Mouse (Mus musculus) brain, adult 2 months (tissue): Measurements from ENCODE around the gene Vps45.

Experiments
- DNase-seq: peaks from one replicate; pipeline ENCODE4 v3.0.0; 2011; ENCODE audit warnings: low read depth, low spot score

Gene Vps45

DNA sequence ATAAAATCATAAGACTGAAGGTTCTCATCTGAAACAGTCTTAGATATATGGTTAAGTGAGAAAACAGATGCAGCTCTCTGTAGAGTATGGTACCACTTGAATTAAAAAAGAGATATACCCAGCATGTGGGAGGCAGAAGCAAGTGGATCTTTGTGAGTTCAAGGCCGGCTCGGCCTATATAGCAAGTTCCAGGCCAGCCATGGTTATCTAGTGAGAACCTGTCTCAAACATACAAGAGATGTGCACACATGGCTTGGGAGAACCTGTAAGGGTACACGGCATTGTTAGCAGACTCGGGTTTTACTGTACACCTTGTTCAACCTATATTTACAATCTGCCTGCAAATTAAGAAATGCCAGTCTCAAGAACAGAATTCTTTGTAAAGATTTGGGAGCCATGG lies 19.4 kb downstream of the Vps45 start:
- no peak for DNase-seq

DNA sequence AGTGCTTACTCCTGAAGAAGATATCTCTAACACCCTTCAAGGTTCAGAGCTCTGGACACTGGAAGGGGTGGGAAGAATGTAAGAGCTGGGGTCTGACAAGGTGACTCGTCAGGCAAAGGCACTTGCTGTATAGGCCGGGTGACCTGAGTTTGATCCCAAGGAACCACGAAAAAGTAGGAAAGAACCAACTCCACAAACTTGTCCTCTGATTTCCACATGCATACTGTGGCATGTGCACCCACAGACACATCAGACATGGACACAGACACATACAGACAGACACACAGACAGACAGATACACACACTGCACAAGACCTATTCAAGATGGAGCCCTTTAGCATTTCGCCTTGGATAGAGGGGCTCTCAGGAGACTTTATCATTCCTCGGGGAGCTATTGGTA lies 20.1 kb downstream of the Vps45 start:
- no peak for DNase-seq

DNA sequence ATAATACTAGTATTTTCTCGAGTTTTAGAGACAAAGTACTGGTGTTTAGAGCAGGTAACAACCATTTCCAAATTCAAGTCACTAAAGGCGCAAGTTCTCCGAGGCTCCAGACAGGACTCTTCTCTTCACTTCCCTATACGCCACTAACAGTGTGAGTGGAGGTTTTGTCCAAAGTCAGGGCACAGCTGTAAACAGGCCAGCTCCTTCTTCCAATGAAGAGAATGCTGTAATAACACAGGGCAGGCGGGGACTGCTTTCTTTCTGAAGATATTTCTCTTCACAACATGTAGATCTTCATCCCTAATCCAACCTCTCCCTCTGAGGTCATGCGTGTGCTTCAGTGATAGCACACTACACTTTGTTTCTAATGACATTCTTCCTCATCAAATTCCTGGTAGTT lies 21.5 kb downstream of the Vps45 start:
- no peak for DNase-seq

DNA sequence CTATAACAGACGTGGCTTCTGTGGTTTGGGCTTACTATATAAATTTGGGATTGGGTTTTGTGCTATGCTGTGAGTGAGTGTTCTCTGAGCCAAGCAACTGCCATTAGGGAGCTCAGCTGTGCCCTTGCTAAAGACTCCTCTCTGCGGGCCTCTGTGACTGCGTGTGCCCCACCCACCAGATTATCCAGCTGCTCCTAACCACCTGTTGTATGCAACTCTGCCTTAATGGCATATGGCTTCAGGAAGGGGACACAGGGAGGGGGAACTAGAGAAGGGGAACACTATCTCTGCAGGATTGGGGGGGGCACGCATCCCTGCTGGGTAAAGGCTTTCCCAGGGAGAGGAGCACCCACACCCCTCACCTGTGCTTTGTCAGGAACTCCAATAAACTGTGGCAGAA lies 25.2 kb downstream of the Vps45 start:
- DNase-seq: no peak

DNA sequence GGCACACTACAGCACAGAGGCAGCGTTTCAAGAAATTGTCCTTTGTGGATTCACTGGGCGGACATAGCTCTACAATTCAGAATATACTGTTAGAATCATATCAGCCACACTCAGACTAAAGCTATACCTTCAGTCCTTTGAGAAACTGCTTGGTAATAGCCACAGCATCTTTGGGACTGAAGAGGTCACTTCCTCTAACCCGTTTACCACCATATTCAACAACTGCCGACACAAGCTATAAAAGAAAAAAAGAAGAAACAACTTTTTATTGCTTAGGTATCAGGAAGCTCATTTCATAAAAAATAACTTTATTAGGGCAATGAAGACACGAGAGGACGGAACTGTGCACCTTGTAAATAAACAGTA lies 25.6 kb downstream of the Vps45 start:
- no peak for DNase-seq

DNA sequence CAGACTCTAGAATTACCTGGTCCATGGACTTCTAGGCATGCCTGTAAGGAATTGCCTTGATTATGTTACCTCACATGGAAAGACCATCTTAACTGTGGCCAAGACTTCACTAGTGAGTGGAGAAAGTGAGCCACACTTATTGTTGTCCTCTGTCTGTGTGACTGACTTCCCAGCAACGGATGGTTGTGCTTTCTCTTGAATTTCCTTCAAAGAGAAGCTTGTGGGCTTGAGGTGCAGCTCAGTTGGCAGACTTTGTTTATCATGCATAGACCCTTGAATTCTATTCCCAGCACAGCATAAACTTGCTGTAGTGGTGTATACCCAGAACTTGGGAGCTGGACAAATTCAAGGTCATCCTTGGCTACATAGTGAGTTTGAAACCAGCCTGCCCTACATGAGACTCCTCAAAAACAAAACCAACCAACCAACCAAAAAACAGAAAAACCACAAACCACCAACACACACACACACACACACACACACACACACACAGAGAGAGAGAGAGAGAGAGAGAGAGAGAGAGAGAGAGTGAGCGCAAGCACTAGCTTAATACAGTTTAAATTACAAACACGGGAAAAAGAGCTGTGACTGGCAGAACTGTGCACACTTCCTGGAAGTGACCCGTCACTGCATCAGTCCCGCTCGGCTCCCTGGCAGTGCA lies 26.1 kb downstream of the Vps45 start:
- DNase-seq: no peak

DNA sequence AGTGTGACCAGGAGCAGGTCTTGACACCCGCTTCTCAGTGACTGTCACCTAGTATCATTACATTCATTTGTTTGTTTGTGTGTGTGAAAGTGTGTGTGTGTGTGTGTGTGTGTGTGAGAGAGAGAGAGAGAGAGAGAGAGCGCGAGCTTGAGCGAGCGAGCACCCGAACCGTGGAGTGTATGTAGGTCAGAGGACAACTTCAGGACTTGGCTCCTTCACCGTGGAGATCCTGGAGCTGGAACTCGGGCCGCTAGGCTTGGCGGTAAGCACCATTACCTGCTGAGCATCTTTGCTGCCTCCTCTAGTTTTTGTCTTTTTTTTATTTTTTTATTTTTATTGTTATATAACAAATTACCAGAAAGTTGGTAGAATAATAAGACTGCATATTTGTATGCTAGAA lies 28.5 kb downstream of the Vps45 start:
- peak; percentile 93 for DNase-seq

DNA sequence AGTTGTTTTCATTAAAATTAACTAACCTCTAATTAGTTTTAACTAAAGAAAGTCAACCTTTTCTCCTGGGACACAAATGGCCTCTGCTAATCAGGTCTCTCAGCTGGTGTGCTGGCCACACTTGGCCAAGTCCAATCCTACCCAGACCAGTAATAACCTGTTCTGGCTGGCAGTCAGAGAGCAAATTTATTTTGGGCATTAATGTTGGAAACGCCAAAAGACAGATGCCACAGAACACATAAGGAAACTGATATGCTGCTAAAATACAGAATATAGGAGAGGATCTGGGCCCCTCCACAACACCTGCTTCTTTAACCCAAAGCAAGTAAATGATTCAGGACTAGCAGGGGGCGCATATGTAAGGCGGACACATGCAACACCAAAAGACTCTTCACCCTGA lies 28.9 kb downstream of the Vps45 start:
- DNase-seq: peak; percentile 95

DNA sequence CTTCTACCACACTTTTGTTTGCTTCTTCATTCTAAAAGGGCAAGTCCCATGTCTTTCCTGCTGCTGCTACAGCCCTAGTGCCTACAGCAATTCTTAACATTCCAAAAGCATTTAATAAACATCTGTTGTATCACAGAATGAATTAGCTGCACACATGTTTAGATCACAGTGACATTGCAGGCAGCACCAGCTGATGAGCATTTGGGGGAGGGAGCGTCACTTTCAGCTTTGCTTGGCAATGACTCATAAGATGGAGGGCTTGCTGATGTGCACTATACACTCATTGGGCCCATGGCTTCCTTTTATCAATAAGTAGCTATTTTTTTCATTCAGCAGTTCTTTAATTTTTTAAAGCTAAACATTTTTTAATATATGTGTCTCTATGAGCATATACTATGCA lies 30.4 kb downstream of the Vps45 start:
- DNase-seq: peak; percentile 58

DNA sequence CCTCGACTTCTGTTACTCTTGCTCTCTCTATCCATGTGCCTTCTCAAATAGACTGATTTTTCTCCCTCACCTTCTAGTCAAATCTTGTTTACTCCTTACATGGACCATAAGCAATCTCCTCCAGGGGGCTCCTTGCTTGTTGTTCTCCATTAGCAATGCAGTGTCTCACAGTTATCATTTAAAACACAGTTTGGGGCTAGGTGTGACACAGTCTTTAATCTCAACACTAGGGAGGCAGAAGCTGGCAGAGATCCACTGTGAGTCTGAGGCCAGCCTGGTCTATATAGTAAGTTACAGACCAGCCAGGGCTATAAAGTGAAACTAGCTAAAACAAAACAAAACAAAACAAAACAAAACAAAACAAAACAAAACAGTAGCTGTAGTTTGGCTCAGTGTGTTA lies 31.1 kb downstream of the Vps45 start:
- DNase-seq: no peak

DNA sequence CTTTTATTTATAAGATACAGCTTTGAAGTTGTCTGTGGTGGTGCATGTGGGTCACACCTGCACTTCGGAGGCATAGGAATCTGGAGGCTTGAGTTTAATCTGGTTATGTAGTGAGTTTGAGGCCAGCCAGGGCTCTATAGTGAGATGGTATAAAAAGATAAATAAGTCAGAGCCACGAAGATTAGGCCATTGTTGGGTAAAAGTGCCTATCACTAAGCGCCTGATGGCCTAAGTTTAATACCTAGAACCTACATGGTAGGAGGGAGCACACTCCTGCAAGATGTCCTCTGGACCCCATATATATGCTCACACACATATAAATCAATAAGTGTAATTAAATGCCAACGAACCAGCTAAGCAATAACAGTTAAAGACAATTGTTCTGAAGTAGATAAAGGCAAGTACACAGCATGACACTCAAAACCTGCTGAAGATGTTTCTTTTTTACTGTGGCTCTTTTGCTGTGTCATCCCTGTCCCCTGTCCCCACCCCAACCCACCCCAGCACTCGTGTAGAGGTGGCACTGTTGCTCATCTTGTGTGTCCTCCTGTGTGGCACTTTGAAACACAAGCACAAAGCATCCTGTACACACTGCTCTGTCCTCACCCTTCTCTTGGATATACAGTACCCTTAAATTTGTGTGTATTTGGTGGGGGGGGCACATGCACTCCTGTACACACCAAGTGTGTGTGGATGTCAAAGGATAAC lies 36.7 kb downstream of the Vps45 start:
- no peak for DNase-seq

DNA sequence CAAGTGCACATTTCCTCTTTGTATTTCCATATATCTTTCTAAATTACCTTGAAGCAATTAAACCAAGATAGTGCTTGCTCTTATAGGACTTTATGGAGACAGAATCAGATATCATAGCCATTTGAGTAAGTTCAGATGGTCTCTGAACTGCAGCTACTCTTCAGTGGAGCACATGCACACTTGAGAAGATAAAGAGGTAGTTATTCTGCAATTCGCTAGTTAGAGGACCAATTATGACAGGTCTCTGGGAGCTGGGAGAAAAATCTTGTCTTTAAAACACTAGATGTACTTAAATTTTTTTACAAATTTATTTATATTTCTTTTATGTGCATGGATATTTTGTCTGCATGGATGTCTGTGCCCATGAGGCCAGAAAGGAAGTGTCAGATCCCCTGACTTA lies 37.5 kb downstream of the Vps45 start:
- no peak for DNase-seq

DNA sequence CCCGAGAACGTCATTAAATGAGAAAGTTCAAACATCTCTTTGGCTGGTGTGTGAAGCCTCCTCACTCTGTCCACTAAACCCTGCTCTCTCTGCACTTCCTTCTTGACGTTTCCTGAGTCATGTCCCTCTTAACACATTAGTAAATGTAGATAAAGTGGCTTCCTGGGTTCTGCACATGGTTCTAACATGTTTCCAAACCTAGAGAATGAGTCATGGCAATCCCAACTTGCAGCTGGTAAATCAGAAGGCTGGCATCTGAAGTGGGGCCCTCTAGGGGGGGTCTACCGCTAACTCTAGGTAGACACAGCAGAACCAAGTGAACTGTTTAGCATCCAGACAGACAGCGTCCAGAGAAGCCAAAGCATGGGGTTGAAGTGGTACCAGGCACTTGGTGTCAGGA lies 40.8 kb downstream of the Vps45 start:
- DNase-seq: no peak

DNA sequence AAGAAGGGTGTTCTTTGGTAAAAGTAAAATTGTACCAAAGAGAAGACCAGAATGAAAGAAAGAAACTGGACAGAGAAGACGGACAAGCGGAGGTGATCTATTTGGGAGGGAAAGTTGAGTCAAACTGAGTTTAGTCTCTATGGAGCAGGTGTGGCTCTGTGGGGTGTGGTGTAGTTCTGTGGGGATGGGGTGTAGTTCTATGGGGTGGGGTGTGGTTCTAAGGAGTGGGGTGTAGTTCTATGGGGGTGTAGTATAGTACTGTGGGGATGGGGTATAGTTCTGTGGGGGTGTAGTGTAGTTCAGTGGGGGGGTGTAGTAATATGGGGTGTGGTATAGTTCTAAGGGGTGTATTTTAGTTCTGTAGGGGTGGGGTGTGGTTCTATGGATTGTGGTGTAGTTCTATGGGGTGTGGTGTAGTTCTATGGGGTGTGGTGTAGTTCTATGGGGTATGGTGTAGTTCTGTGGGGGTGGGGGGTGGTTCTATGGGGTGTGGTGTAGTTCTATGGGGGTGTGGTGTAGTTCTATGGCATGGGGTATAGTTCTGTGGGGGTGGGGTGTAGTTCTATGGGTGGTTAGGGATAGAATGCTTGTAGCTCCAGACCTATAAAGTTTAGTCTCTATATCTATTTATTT lies 41.9 kb downstream of the Vps45 start:
- DNase-seq: no peak

DNA sequence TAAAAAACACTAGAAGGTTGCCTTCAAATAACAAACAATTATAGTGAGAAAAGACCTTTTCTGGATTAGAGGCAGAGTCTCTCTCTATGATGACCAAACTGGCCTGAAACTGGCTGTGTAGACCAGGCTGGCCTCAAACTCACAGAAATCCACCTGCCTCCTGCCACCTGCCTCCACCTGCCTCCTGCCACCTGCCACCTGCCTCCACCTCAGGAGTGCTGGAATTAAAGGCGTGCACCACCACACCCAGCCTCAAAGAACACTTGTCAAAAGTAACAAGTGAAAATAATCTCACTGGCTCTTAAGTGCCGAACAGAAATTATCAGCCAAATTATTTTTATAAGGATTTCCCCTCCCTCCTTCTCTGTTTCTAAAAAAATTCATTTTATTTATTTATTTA lies 42.6 kb downstream of the Vps45 start:
- DNase-seq: no peak

DNA sequence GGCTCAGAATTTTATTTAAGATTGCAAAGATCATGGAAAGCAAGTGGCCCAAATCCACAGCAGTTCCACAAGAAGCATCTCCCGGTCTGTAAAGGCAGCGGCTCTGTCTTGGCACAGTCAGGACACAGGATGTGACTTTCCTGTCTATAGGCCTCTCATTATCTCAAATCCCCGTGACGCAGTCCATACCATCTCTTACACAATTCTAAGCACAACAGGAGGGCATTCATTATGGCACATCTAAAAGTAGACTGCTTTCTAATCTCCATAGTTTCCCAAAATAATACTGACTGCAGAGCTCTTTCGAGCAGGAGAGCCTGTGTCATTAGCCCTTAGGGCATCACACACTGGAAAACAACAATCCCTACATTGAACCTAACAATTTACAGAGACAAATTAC lies 45.5 kb downstream of the Vps45 start:
- DNase-seq: peak; percentile 66

DNA sequence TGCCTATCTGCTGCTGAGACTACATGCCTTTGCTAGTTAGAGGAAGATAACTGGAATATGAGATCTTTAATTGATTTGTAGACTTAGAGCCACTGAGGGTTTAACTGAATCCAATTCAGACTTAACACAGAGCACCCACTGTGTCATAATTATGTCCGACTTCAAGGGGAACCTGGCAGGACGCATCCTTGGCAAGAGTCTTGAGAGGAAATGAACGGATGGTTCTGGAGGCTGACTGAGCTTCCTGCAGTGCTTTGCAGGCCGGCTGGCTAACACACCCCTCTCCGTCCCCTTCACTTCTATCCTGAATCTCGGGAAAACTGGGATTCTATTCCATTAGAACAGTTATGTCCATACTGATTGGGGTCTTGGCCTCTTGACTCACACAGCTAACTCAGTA lies 49.8 kb downstream of the Vps45 start:
- peak; percentile 57 for DNase-seq

DNA sequence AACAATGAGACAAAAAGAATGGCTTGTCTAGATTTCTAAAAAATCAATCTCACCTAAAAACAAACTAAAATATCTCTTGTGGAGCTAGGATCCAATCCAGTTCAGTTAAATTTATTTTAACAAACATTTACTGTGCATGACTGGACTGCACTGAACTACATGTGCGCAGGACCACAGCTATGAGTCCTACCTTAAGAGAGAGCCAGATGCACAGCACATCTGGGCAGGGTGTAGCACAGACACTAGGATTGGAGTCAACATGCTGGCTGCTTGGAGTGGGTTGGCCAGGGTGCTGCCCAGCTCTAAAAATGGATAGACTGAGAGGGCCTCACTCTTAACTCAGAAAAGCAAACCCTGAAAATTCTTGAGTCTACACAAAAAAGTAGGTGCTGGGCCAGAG lies 56.7 kb downstream of the Vps45 start:
- DNase-seq: peak; percentile 60

DNA sequence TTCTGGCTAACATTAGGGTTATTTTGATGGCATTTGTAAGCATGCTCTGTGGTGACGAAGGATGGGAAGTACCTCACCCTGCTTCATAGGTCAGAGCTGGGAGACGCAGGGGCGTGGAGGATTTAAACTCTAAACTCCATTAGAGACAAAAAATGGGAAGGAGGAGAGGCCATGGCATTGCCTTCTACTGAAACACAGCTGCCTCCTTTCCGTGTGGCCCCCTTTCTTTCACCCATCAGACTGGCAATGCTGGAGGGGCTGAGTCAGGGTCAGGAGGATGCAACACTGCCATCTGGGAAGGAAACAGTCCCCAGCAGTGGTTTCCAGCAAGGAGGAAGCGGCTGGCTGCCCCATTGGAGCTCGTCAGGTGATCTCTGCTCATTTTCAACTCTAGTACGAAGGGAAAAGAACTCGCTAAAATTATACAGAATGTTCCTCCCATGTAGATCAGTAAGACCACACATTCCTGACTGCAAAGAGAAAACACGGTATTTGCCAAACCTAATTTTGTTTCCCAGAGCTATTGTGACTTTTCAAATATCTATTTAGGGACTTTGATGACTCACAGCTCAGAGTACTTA lies 57.3 kb downstream of the Vps45 start:
- peak; percentile 90 for DNase-seq

DNA sequence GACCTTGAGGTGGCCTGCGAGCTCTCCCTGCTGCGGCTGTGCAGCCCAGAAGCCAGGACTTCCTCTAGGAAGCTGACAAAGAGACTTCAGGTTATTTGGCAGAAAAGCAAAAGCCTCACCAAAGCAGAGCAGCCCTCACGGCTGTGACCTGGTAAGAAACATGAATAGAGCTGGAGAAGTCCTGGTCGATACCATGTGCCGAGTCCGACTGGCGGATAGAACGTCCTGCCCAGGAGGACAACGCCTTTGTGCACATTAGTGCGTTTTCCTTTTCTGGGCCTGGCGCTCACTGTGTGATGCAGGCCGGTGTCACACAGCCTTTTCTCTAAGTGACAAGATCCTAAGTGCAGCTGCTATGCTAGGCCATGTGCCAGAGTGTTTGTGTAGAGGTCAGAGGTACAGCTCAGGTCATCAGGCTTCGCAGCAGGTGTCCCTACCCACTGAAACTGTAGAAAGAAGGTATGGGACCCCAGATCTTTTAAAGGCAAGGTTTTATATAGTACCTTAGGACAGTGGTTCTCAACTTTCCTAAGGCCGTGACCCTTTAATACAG lies 58.1 kb downstream of the Vps45 start:
- DNase-seq: no peak

DNA sequence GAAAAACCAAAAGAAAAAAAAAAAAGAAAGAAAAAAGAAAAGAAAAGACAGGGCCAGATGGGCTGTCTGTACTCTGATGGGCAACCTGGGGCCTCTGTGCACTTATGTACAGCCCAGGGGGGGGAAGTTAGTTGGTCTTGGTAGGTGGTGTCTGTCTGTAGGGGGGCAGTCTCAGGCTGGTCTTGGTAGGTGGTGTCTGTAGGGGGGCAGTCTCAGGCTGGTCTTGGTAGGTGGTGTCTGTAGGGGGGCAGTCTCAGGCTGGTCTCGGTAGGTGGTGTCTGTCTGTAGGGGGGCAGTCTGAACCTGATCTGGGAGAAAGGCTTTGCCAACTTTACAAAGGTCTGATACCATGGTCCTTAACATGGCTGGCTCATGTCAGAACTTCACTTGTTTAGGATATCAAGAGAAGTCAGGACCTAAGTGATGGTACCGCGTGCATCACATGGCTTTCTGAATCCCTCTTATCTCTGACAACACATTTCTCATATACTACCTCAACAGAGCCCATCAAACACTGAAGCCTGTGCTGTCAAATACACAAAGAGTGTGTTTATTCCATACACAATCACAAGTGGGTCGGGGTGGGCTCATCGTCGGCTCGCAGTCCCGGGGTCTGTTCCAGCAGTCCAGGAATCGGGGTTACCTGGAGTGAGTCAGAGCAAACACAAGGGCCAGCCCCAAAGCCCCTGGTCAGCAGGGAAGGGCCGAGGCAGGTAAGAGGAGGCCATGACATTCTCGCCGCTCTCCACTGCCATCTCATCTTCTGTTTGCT lies 58.8 kb downstream of the Vps45 start:
- no peak for DNase-seq

DNA sequence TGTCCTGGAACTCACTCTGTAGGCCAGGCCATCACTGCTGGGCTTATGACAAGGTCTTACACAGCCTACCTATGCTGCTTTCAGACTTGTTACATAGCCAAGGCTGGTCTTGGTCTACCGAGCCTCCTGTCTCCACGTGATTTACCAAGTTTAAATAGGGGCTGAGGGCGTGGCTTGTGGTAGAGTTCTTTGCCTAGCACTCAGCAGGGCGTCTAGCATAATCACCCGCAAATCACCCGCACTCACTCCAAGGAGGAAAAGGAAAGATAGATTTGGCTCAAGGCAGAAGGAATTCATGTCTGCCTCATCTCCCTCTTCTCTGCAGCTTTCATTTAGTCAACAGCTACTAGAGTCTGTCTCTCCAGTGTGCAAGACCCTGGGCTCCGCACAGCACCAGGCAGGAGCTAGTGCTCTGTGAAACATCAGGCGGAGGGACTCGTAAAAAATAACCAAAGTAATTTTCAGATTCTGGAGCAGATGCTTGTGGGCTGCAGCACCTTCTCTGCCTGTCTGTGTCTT lies 61.0 kb downstream of the Vps45 start:
- peak; percentile 85 for DNase-seq
